Mouse (Mus musculus): Measurements from ENCODE around the gene Srrm1.

Gene Srrm1

GRCm38 (mm10) chr4:135353066-135353793 is at the start of gene Srrm1:
Gene Srrm1, minus strand, starts transcription at chr4:135353321.
- DNase-seq (ENCODE audit: extremely low read depth, low read depth, low spot score) = peak; percentile 70

GRCm38 (mm10) chr4:135401881-135402280 is 48.8 kb upstream of the Srrm1 start:
- DNase-seq (ENCODE audit: extremely low read depth, low read depth, low spot score) = no peak

- no peak for DNase-seq (ENCODE audit: extremely low read depth, low read depth, low spot score)
Observed at GRCm38 (mm10) chr4:135397991-135398390, 44.9 kb upstream of the Srrm1 start, which contains the start of gene Ncmap. Gene Ncmap, minus strand, starts transcription at chr4:135398227.

GRCm38 (mm10) chr4:135397551-135397950 is 44.4 kb upstream of the Srrm1 start:
- DNase-seq (ENCODE audit: extremely low read depth, low read depth, low spot score) = no peak

GRCm38 (mm10) chr4:135396303-135396702 is 43.2 kb upstream of the Srrm1 start:
- DNase-seq (ENCODE audit: extremely low read depth, low read depth, low spot score) = no peak

GRCm38 (mm10) chr4:135395375-135395774 is 42.3 kb upstream of the Srrm1 start:
- DNase-seq (ENCODE audit: extremely low read depth, low read depth, low spot score) = no peak

- DNase-seq (ENCODE audit: extremely low read depth, low read depth, low spot score) = peak; percentile 23
Observed at GRCm38 (mm10) chr4:135394666-135395065, 41.5 kb upstream of the Srrm1 start.

GRCm38 (mm10) chr4:135393381-135393780 is 40.3 kb upstream of the Srrm1 start:
- no peak for DNase-seq (ENCODE audit: extremely low read depth, low read depth, low spot score)

GRCm38 (mm10) chr4:135392801-135393200 is 39.7 kb upstream of the Srrm1 start:
- no peak for DNase-seq (ENCODE audit: extremely low read depth, low read depth, low spot score)

- DNase-seq (ENCODE audit: extremely low read depth, low read depth, low spot score) = no peak
Observed at GRCm38 (mm10) chr4:135391014-135391413, 37.9 kb upstream of the Srrm1 start.

- no peak for DNase-seq (ENCODE audit: extremely low read depth, low read depth, low spot score)
Observed at GRCm38 (mm10) chr4:135385614-135386013, 32.5 kb upstream of the Srrm1 start.

- no peak for DNase-seq (ENCODE audit: extremely low read depth, low read depth, low spot score)
Observed at GRCm38 (mm10) chr4:135382316-135382715, 29.2 kb upstream of the Srrm1 start.

- no peak for DNase-seq (ENCODE audit: extremely low read depth, low read depth, low spot score)
Observed at GRCm38 (mm10) chr4:135381355-135381754, 28.2 kb upstream of the Srrm1 start.

GRCm38 (mm10) chr4:135377241-135377640 is 24.1 kb upstream of the Srrm1 start:
- DNase-seq (ENCODE audit: extremely low read depth, low read depth, low spot score) = no peak

GRCm38 (mm10) chr4:135375444-135375843 is 22.3 kb upstream of the Srrm1 start:
- no peak for DNase-seq (ENCODE audit: extremely low read depth, low read depth, low spot score)

- no peak for DNase-seq (ENCODE audit: extremely low read depth, low read depth, low spot score)
Observed at GRCm38 (mm10) chr4:135373299-135373698, 20.2 kb upstream of the Srrm1 start.

GRCm38 (mm10) chr4:135370372-135370771 is 17.3 kb upstream of the Srrm1 start:
- DNase-seq (ENCODE audit: extremely low read depth, low read depth, low spot score) = no peak

- no peak for DNase-seq (ENCODE audit: extremely low read depth, low read depth, low spot score)
Observed at GRCm38 (mm10) chr4:135362828-135363227, 9.7 kb upstream of the Srrm1 start.

GRCm38 (mm10) chr4:135361722-135362121 is 8.6 kb upstream of the Srrm1 start:
- DNase-seq (ENCODE audit: extremely low read depth, low read depth, low spot score) = no peak

- DNase-seq (ENCODE audit: extremely low read depth, low read depth, low spot score) = no peak
Observed at GRCm38 (mm10) chr4:135358736-135359135, 5.6 kb upstream of the Srrm1 start.

- DNase-seq (ENCODE audit: extremely low read depth, low read depth, low spot score) = peak; percentile 91
Observed at GRCm38 (mm10) chr4:135357221-135357920, 4.2 kb upstream of the Srrm1 start.

GRCm38 (mm10) chr4:135355886-135356550 is 2.9 kb upstream of the Srrm1 start:
- DNase-seq (ENCODE audit: extremely low read depth, low read depth, low spot score) = peak; percentile 81

Data from fat pad, adult 2 months (tissue).